Mouse (Mus musculus) lung, postnatal 36 days (tissue): ENCODE data around the gene 6330403K07Rik.
A peak's percentile ranks its signal among the peaks of the same experiment; 100 is the strongest.

Experiments
- DNase-seq: peaks from one replicate; pipeline ENCODE4 v3.0.0; 2022; ENCODE audit warnings: mixed read lengths

The 6330403K07Rik gene

DNA sequence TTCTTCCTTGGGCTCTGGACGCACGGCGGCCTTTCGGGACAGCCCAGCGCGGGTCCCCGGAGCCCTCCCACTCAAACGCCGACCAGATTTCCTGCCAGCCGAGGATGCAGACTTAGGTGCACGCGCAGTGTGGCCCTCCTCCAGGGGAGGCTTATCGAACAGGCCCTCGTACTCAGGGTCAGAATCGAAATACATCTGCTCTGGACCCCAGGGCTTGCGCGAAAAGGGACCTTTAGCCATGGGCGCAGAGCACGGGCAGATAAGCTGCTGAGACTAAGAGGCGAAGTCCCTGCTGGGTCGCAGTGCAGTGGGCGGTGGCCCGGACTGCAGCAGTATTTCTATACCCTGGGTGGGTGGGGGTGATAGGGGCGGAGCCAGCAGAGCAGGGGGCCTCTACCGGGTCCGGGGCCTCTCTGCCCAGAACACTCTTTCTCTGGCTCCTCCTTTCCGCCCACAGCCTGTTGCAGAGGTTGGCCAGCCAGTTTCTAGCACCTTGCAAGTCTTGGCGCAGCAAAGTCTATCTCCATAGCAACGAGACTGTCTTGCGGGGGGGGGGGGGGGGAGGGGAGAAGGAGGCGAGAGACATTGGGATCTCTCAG lies at the start of gene 6330403K07Rik:
6330403K07Rik (minus strand) TSS at position 351 of the 599 bp plus-strand sequence.
- DNase-seq, result no peak

DNA sequence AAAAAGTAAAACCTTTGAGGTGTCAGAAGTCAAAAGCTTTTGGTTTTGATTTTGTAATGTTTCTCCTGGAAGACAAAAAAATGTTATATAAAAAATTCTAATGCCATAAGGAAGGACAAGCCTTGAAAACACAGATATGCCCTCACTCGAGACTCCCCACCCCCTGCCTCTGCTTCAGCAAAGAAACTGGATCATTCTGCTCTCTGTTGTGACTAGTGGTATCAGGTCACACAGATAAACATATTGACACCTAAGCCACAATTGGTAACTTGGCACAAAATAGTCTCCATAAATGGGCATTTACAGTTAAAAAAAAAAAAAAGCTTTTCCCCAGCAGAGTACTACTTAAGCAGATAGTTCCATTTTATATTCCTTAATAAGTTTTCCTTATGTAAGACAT lies 43.0 kb upstream of the 6330403K07Rik start:
- no peak for DNase-seq

- DNase-seq, result peak; percentile 37
These were observed 19.2 kb upstream of the 6330403K07Rik start for GRCm38 (mm10) chr11:71052554-71052953.

DNA sequence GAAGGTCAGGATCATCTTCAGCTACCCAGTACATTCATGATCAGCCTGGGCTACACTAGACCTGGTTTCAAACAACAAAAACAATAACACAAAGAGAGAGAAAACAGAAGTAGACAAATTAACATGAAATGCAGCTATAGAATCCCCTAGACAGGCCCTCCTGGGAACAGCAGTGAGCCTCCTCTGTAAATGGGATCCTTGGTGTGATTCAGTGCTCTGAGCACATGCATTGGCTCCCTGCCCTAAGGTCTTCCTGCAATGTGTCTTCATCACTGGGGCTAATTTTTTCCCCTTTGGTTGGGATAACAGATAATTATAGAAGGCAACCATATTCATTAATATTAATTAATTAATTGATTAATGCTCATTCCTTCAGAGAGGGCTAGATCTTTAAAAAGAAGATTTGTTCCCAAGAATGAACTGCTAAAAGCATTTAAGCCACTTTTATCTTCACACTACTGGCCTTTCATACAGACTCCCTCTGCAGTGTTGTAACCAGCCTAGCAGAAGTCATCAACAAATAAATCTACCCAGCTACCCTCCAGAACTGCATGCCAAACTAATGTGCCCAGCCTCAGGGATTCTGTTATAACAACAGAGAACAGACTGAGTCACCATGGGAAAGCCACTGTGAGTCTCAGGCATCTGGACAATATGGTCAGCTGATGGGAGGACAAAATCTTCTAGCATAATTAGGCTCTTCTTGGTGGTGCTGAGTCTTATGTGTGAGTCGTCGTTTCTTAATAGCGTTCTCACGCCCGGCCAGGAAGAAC lies 6.4 kb upstream of the 6330403K07Rik start:
- DNase-seq, result no peak

GRCm38 (mm10) chr11:71032491-71033162 lies 686 bp downstream of the 6330403K07Rik start:
- DNase-seq, result no peak

DNA sequence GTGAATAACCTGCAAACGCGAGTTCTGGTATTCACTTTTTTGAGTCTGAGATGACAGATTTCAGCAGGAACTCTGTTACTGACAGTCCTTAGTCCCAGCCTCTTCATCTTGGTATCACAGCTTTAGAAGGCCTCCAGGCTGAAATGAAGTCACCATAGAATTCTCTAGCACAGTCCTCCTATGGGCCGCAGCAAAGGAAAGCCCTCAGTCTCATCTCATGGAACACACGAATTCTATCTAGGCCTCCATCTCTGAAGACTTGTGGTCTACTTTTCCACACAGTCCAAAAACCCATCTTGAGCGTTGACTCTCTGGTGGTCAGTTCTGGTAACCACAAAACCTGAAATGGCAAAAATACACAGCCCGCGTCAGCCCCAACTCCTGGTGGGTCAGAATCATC lies 1.2 kb downstream of the 6330403K07Rik start:
- no peak for DNase-seq

DNA sequence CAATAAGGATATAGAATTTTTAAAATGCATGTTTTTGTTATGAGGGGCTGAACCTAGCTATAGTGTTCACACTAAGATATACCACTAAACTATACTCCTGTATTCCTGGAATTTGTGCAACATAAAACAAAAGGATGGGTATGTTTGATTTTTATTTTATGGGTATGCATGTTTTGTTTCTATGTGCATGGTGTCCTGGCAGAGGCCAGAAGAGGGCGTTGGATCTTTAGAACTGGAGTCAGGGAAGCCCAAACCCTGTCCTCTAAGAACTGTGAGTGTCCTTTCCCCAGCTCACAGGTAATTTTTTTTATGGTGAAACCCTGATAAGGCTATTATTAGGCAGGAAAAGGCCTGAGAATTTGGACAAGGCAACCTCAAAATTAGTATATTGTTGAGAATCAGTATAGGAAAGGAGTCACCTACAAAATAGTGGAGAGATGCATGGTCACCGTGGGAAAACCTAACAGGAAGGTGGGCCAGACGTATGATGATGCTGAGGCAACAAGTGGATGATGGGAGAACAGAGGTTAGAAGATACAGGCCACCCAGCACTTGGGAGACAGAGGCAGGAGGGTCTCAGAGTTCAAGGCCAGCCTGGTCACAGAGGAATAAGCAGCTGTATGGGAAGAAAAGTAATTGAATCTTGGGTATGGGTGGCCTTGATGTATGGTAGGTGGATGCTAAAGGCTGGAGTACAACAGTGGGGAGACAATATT lies 3.8 kb downstream of the 6330403K07Rik start:
- DNase-seq, result no peak

GRCm38 (mm10) chr11:71028280-71028679 lies 5.0 kb downstream of the 6330403K07Rik start:
- no peak for DNase-seq

DNA sequence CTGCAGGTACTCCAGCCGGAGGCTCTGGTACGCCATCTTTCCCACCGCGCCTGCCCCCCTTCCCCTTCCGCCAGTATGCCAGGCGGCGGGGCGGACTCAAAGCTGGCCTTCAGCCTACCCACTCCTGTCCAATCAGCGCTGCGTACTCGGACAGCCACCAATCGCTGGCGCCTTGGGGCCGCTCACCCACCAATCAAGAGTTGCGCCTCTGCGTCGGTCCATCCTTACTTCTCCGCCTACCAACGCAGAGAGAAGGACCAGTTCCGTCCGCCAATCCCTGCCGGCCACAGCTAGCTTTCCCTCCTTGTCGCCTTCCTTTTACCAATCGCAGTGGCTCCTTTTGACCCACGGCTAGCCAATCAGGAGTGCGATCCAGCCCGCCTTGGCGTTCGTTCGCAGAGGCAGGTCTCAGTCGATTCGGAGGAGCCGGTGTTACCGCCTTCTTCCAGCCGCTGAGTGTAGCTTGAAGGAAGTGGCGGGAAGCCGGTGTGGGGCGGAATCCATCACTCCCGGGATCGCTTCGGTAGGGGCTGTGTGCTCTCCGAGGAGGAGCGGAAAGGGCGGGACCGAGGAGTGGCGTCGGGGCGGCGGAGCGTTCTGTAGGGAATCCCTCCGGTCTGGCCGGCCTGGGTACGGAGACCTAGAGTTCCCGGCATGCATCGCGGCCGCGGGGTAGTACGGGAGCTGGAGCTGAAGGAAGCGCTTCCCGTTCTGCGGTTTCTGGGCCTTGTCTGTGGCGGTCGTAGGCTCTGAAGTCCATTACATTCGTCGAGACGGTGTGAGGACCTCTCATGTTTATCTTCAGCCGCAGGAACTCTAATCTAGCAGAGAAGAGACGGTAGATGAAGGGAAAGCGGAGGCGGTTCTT lies 13.9 kb downstream of the 6330403K07Rik start, which contains the start of the genes Mis12 and Derl2:
Mis12 (plus strand) TSS at position 411 of the 868 bp plus-strand sequence.
Derl2 (minus strand) TSS at position 641 of the 868 bp plus-strand sequence.
- peak; percentile 99 for DNase-seq

DNA sequence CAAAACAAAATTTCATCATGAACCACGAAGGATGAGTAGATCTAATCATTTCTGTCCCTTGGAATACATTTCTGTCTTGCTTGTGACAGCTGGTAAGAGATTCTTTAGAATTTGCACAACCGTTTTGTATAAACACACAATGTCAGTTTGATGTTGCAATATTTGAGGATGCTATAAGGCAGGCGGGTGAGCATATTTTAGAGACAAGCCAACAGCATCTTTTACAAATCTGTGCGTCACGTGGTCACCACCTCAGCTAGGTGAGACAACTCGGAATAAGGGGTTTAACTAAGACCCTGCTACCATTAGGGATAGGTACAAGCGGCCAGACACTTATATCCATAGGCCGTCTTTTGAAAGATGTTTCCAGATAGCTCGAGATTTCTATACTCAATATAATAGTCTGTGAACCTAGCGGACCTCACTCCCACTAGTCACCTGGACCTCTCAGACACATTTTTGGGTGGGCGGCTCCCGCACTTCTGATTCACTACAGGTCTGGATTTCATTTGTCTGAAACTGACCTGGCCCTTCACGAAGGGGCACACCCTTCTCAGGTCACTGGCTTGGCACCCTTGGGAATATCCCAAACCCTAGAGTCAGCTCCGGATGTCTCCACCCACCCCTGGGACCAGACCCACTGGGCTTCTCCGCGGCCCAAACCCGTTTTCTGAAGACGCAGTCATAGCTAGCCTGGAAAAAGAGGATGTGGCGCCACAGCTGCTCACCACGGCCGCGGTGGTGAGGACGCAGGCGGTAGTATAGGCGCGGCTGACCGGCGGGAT lies 14.7 kb downstream of the 6330403K07Rik start:
- DNase-seq, result no peak

GRCm38 (mm10) chr11:71017051-71017450 lies 16.3 kb downstream of the 6330403K07Rik start:
- no peak for DNase-seq

GRCm38 (mm10) chr11:71012743-71013142 lies 20.6 kb downstream of the 6330403K07Rik start:
- peak; percentile 75 for DNase-seq

DNA sequence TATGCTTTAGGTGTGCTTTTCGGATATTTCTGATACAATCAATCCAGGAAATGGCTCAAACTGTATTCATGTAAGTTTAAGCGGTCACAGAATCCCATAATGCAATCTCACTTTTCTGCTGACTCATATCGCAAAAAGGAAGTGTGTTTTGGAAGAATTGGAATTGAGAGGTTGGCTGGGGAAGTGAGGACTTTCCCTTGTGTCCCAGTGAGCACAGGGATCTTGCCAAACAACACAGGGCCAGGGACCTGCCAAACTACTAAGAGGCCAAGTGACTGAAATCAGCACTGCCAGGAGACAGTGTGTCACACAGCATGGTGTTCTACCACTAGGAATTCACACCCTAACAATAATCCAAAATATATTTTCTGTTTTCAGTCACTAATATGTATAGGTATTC lies 25.0 kb downstream of the 6330403K07Rik start:
- peak; percentile 45 for DNase-seq

DNA sequence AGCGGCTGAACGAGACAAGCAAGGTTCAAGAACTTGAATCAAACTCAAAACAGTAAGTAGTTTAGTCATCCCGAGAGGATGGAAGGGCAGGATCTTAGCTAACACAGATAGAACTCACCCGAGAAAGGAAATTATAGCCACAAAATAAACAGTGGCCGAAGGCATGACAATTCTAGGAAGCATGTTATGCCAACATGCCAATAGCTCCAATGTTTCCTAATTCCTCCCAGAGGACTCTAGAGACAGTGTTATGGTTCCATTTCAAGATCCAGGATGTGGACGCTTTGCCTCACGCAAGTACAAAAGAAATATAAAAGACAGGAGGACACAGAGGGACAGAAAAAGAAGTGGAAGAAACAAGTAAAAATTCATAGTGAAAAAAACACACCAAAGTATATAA lies 25.5 kb downstream of the 6330403K07Rik start:
- peak; percentile 60 for DNase-seq

GRCm38 (mm10) chr11:71007026-71007425 lies 26.3 kb downstream of the 6330403K07Rik start:
- no peak for DNase-seq

GRCm38 (mm10) chr11:71005046-71005445 lies 28.3 kb downstream of the 6330403K07Rik start:
- DNase-seq, result no peak

DNA sequence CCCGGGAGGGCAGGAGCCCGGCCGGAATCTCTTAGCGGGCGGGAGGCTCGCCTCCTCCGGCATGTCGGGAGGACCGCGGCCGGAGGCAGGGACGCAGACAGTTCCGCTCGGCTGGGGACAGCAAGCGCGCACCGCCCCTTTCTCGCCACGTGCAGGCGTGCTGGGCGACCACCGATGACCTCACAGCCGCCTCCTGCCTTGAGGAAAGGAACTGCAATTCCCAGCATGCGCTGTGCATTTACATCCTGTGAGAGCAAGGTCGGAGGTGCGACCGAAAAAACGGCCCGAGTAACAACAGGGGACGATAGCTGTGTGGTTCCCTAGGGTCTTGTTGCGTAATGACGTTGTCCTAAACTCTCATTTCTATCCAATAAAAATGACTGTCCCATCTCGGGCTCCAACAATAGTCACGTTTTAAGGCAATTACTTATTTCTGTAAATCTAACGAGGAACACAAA lies 29.0 kb downstream of the 6330403K07Rik start, which contains the start of gene Dhx33:
Dhx33 (minus strand) TSS at position 122 of the 458 bp plus-strand sequence.
- DNase-seq, result peak; percentile 99

GRCm38 (mm10) chr11:71003611-71004315 lies 29.6 kb downstream of the 6330403K07Rik start:
- peak; percentile 48 for DNase-seq

GRCm38 (mm10) chr11:71001167-71001566 lies 32.1 kb downstream of the 6330403K07Rik start:
- DNase-seq, result no peak
